Mouse (Mus musculus) ES-E14 (cell line): ENCODE data around the gene Tpd52l2.

Experiments
- CHD2 ChIP-seq: IDR thresholded peaks from 2 replicates; pipeline ENCODE4 v1.6.1; 2014; ENCODE audit warnings: mild to moderate bottlenecking, low read depth, low read length, inconsistent platforms
- HCFC1 ChIP-seq: IDR thresholded peaks from 2 replicates; pipeline ENCODE4 v1.6.1; 2012; ENCODE audit warnings: low read length, inconsistent platforms, borderline replicate concordance; ENCODE audit not compliant: insufficient read depth

GRCm38 (mm10) chr2:181548682-181549081, 51.7 kb downstream of the Tpd52l2 start:
- TF ChIP-seq CHD2 (no peak), HCFC1 (no peak)
